Mouse (Mus musculus) megakaryocyte, embryonic 14.5 days (primary cell): Measurements from ENCODE around the gene Mctp2. TPM values are rescaled to one million over a fixed set of nuclear protein-coding genes. Genes with fewer than 3 reads are reported as not detected.

Source experiments
- H3K27me3 ChIP-seq: replicated peaks from 2 replicates; pipeline ENCODE3; 2012; ENCODE audit warnings: inconsistent platforms
- H3K36me3 ChIP-seq: replicated peaks from 2 replicates; pipeline ENCODE3; 2012; ENCODE audit warnings: low read length, inconsistent platforms, mixed read lengths
- H3K4me1 ChIP-seq: 2 replicates; pipeline ENCODE4 v1.6.1; 2012; ENCODE audit warnings: inconsistent platforms
- H3K4me3 ChIP-seq: replicated peaks from 2 replicates; pipeline ENCODE3; 2012; ENCODE audit warnings: moderate library complexity, mild to moderate bottlenecking, inconsistent platforms
- H3K9me3 ChIP-seq: 2 replicates; pipeline ENCODE4 v1.6.1; 2012; ENCODE audit warnings: inconsistent platforms
- FLI1 ChIP-seq: IDR thresholded peaks from 2 replicates; pipeline ENCODE4 v1.6.1; 2012; ENCODE audit warnings: low read length, inconsistent platforms, mixed read lengths
- GATA1 ChIP-seq: IDR thresholded peaks from 3 replicates; pipeline ENCODE4 v1.6.1; 2012; ENCODE audit warnings: mixed read lengths, low read length, inconsistent platforms, borderline replicate concordance
- polyA plus RNA-seq: library from polyadenylated mRNA; stranded (reverse); fragments of >175 nt; gene quantifications from 2 replicates; pipeline ENCODE4 v1.2.3, GENCODE M21; 2012; ENCODE audit warnings: low replicate concordance; ENCODE audit not compliant: insufficient read depth

The Mctp2 gene
- polyA plus RNA-seq, 1 experiment: not detected

GRCm38 (mm10) chr7:72047588-72048585 lies 258.5 kb downstream of the Mctp2 start:
- no peaks in the 10 kb centered on the region for H3K36me3 ChIP-seq
- no peaks in the 10 kb centered on the region for H3K9me3 ChIP-seq
- H3K27me3 ChIP-seq: no peaks in the 10 kb centered on the region
- TF ChIP-seq GATA1 (no peak), FLI1 (no peak)
- H3K4me3 ChIP-seq: no peak overlapping the region
- H3K4me1 ChIP-seq: no peaks in the 10 kb centered on the region
